Mouse (Mus musculus): ENCODE measurements around the gene Fgf23. TPM values are rescaled to one million over a fixed set of nuclear protein-coding genes. Genes with fewer than 3 reads are reported as not detected.

Fgf23 gene
- polyA plus RNA-seq, 1 experiment from 2014 or later, result not detected

- Histone ChIP-seq H3K27ac (no peak overlapping the region), H3K4me2 (no peak overlapping the region), H3K4me1 (no peaks in the 10 kb centered on the region), H3K27me3 (no peaks in the 10 kb centered on the region), H3K9me3 (no peaks in the 10 kb centered on the region), H3K9ac (no peak overlapping the region), H3K36me3 (peaks cover 21% of the 10 kb centered on the region), H3K4me3 (no peak overlapping the region)
- 83% methylated on average over 5 of the region's 5 CpGs for WGBS
- no peak for ATAC-seq (ENCODE audit: insufficient number of reproducible peaks, low FRiP score, low TSS enrichment, low read depth)
These were observed 50.3 kb downstream of the Fgf23 start for GRCm38 (mm10) chr6:127122996-127123395.

GRCm38 (mm10) chr6:127123506-127123905, 50.8 kb downstream of the Fgf23 start:
- H3K4me1 ChIP-seq, result no peaks in the 10 kb centered on the region
- peaks cover 26% of the 10 kb centered on the region for H3K36me3 ChIP-seq
- H3K4me3 ChIP-seq, result no peak overlapping the region
- H3K9ac ChIP-seq, result no peak overlapping the region
- no peaks in the 10 kb centered on the region for H3K9me3 ChIP-seq
- H3K27ac ChIP-seq, result no peak overlapping the region
- no peak for ATAC-seq (ENCODE audit: insufficient number of reproducible peaks, low FRiP score, low TSS enrichment, low read depth)
- H3K27me3 ChIP-seq, result no peaks in the 10 kb centered on the region
- WGBS, result 87% methylated on average over 7 of the region's 7 CpGs
- H3K4me2 ChIP-seq, result no peak overlapping the region

GRCm38 (mm10) chr6:127129659-127130058, 57.0 kb downstream of the Fgf23 start:
- peaks cover 84% of the 10 kb centered on the region for H3K36me3 ChIP-seq

GRCm38 (mm10) chr6:127130377-127130776, 57.7 kb downstream of the Fgf23 start:
- Histone ChIP-seq H3K9ac (no peak overlapping the region), H3K4me2 (no peak overlapping the region), H3K36me3 (peaks cover 92% of the 10 kb centered on the region), H3K27me3 (no peaks in the 10 kb centered on the region), H3K9me3 (no peaks in the 10 kb centered on the region), H3K27ac (no peak overlapping the region), H3K4me3 (no peak overlapping the region), H3K4me1 (no peaks in the 10 kb centered on the region)
- ATAC-seq (ENCODE audit: insufficient number of reproducible peaks, low FRiP score, low TSS enrichment, low read depth), result no peak
- 80% methylated on average over 13 of the region's 13 CpGs for WGBS

More at GRCm38 (mm10) chr6:127129659-127130058, 57.0 kb downstream of the Fgf23 start:
- Histone ChIP-seq H3K27me3 (no peaks in the 10 kb centered on the region), H3K9ac (no peak overlapping the region), H3K4me2 (no peak overlapping the region), H3K27ac (no peak overlapping the region), H3K4me3 (no peak overlapping the region), H3K4me1 (no peaks in the 10 kb centered on the region), H3K9me3 (no peaks in the 10 kb centered on the region)
- ATAC-seq (ENCODE audit: insufficient number of reproducible peaks, low FRiP score, low TSS enrichment, low read depth), result no peak
- 91% methylated on average over 14 of the region's 14 CpGs for WGBS

Other genes with a start within 250 kb of the Fgf23 start
- 178 and 186 TPM in 2 replicates for gene Ndufa9, start 223.8 kb upstream of the Fgf23 start, polyA plus RNA-seq (2015; fragmentation: Nextera tagmentation; extraction: Ambion mirVana)
- gene Akap3, start 219.8 kb upstream of the Fgf23 start, polyA plus RNA-seq (2015; fragmentation: Nextera tagmentation; extraction: Ambion mirVana), result not detected in 2 replicates
- gene Dyrk4, start 151.1 kb upstream of the Fgf23 start, polyA plus RNA-seq (2015; fragmentation: Nextera tagmentation; extraction: Ambion mirVana), result not detected in 2 replicates
- gene Rad51ap1, start 133.3 kb upstream of the Fgf23 start, polyA plus RNA-seq (2015; fragmentation: Nextera tagmentation; extraction: Ambion mirVana), result 44.0 and 47.4 TPM in 2 replicates
- 18.5 and 19.6 TPM in 2 replicates for gene D6Wsu163e, start 132.9 kb upstream of the Fgf23 start, polyA plus RNA-seq (2015; fragmentation: Nextera tagmentation; extraction: Ambion mirVana)
- gene Fgf6, start 57.3 kb upstream of the Fgf23 start, polyA plus RNA-seq (2015; fragmentation: Nextera tagmentation; extraction: Ambion mirVana), result 1.5 and 2.5 TPM in 2 replicates
- 2.2 and 2.6 TPM in 2 replicates for gene Tigar, start 36.7 kb downstream of the Fgf23 start, polyA plus RNA-seq (2015; fragmentation: Nextera tagmentation; extraction: Ambion mirVana)
- gene Ccnd2, start 79.3 kb downstream of the Fgf23 start, polyA plus RNA-seq (2015; fragmentation: Nextera tagmentation; extraction: Ambion mirVana), result 1,131 and 1,164 TPM in 2 replicates